Mouse (Mus musculus): Measurements from ENCODE around the gene Aqp9.

DNA sequence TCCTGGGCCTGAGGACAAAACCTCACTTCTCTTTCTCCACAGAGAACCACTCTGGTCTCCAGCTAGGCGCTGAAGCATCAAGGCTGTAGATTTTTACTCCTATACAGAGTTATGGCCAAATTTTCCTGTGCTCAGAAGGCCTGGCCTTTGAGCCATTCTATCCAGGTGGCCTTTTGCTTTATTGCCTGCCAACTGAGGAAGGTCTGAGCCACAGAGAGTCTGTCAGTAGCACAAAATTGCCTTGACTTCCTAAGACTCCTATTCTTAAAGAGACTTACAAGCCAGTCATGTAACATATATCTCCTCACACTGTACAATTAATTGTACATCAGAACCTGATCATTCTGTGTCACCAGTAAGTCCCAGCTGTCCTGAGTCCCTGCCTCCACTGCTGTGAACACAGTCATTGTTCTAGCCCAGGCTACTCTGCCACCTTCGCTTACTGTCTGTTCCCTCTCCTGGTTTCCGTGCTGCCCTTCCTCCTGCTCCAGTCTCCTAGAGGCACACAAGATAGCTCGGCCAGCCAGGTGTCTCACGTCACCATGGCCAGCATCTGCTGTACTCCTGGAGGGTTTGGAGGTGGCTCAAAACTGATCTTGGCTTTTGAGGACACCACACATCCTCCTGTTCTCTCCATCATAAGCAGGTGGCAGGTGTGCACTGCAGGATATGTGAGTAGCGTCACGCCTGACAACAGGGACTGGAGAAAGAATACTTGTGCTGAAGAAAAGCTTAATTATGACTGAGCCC is 96.7 kb downstream of the Aqp9 start:
- TF ChIP-seq CTCF (IDR thresholded peaks at IDR 0.05; ENCODE audit: borderline replicate concordance, insufficient read depth, low read depth, low read length), result no peak
- TF ChIP-seq POLR2A (IDR thresholded peaks at IDR 0.05; ENCODE audit: borderline replicate concordance, insufficient read depth, low read length), result 0 out of 2 replicates have a peak, but pooled peaks have one; percentile 10

All from cerebellum, adult 2 months (tissue).